Mouse (Mus musculus) layer of hippocampus, adult 9-11 months (tissue): ENCODE results near the gene Acat1.
A peak's percentile ranks its signal among the peaks of the same experiment; 100 is the strongest.

Experiments
- DNase-seq: peaks from one replicate; pipeline ENCODE4 v3.0.0; 2022

Acat1 gene

GRCm38 (mm10) chr9:53609968-53610781 is at the start of gene Acat1:
Gene Acat1 (minus strand): TSS chr9:53610382.
- peak; percentile 94 for DNase-seq

GRCm38 (mm10) chr9:53634796-53635195 is 24.6 kb upstream of the Acat1 start:
- no peak for DNase-seq

GRCm38 (mm10) chr9:53615246-53615645 is 5.1 kb upstream of the Acat1 start:
- no peak for DNase-seq

- DNase-seq: no peak
These were observed 4.1 kb upstream of the Acat1 start for GRCm38 (mm10) chr9:53614286-53614685.

GRCm38 (mm10) chr9:53609306-53609967 is 745 bp downstream of the Acat1 start:
- no peak for DNase-seq

- DNase-seq: no peak
These were observed 2.4 kb downstream of the Acat1 start for GRCm38 (mm10) chr9:53607816-53608215.

- no peak for DNase-seq
These were observed 3.0 kb downstream of the Acat1 start for GRCm38 (mm10) chr9:53607192-53607591.

- DNase-seq: no peak
These were observed 5.2 kb downstream of the Acat1 start for GRCm38 (mm10) chr9:53604954-53605353.

- DNase-seq: no peak
These were observed 6.3 kb downstream of the Acat1 start for GRCm38 (mm10) chr9:53603849-53604248.

GRCm38 (mm10) chr9:53603384-53603783 is 6.8 kb downstream of the Acat1 start:
- DNase-seq: no peak

GRCm38 (mm10) chr9:53601541-53601940 is 8.6 kb downstream of the Acat1 start:
- no peak for DNase-seq

- no peak for DNase-seq
These were observed 11.6 kb downstream of the Acat1 start for GRCm38 (mm10) chr9:53598631-53599030.

GRCm38 (mm10) chr9:53596971-53597600 is 13.1 kb downstream of the Acat1 start:
- DNase-seq: no peak

- DNase-seq: no peak
These were observed 15.4 kb downstream of the Acat1 start for GRCm38 (mm10) chr9:53594764-53595163.

- no peak for DNase-seq
These were observed 28.3 kb downstream of the Acat1 start for GRCm38 (mm10) chr9:53581870-53582269.

GRCm38 (mm10) chr9:53575721-53576120 is 34.5 kb downstream of the Acat1 start:
- DNase-seq: no peak

GRCm38 (mm10) chr9:53572516-53573307 is 37.5 kb downstream of the Acat1 start:
- DNase-seq: no peak

- DNase-seq: peak; percentile 24
These were observed 39.5 kb downstream of the Acat1 start for GRCm38 (mm10) chr9:53570662-53571061.

- peak; percentile 14 for DNase-seq
These were observed 72.7 kb downstream of the Acat1 start for GRCm38 (mm10) chr9:53537336-53537965.

- peak; percentile 100 for DNase-seq
These were observed 73.4 kb downstream of the Acat1 start, which contains the start of the genes Atm and Npat for GRCm38 (mm10) chr9:53536558-53537320. Gene Atm (minus strand): TSS chr9:53536740. Gene Npat (plus strand): TSS chr9:53537047.
